Comparison of ENCODE assay signal across 24 mouse cellular contexts in the genomic region with DNA sequence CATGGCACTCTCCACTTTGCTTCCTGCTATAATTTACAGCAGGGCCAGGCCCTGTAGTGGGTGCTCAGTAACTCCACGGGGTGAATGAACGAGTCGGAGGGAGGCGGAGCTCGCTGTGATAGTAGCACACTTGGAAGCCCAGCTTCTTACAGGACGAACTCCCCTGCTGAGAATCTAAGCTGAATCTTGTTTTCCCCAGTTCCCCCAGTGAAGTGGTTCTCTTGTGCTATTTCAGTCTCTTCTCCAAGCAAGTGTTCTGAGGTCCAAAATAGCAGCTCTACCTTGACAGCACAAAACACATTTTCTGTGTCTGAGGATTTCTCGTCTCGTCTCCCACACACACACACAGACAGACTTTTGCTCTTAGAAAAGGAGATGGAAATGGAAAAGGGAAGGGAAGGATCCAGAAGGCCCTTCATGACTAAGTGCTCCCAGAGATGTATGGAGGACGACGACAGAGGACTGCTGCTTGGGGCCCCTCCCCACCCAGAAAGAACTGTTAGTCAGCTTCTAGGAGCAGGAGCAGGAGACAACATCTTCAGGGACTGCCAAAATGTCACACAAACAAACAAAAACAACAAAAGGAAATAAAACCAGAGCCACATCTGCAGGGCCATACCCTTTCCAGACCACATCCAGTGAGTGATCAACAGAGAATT. TPM values are rescaled to one million over a fixed set of nuclear protein-coding genes. Genes with fewer than 3 reads are reported as not detected.
DNase-seq lines count a peak whose midpoint lies in the region; ATAC-seq and TF ChIP-seq lines count a peak whose summit lies in the region.
"Had no signal": no experiment of that assay in that cellular context is flagged by ENCODE, and none has a peak within 500 bp of the region (broad histone marks: within the 10 kb centered on the region; RNA-seq: fewer than 3 reads in every experiment).

No protein-coding gene starts in this region.

- WGBS in heart, embryonic 10.5 days, result 49% methylated on average over 10 of the region's 10 CpGs
- WGBS in liver, postnatal 0 days (ENCODE audit: insufficient replicate concordance), result 83% methylated on average over 10 of the region's 10 CpGs

- no peak for TF ChIP-seq EP300 in liver, postnatal 0 days (IDR thresholded peaks at IDR 0.05; ENCODE audit: low read depth)

- peaks cover 35% of the 10 kb centered on the region for H3K36me3 ChIP-seq in heart, embryonic 10.5 days
- H3K36me3 ChIP-seq in liver, postnatal 0 days (replicated peaks; ENCODE audit: insufficient read depth, low read length), result peaks cover 20% of the 10 kb centered on the region

- peak overlapping the region; percentile 42; the same call in 1 of the 2 replicates for H3K27ac ChIP-seq in heart, embryonic 10.5 days
- peak overlapping the region; percentile 86 for H3K27ac ChIP-seq in cortical plate, adult 2 months (ENCODE audit: insufficient read depth, low read length)
- no peak overlapping the region for H3K27ac ChIP-seq in liver, postnatal 0 days (ENCODE audit: low read depth)
- H3K27ac ChIP-seq: embryonic facial prominence, embryonic 13.5 days; hindbrain, embryonic 12.5 days; kidney, postnatal 0 days; limb, embryonic 15.5 days; liver, embryonic 15.5 days; midbrain, embryonic 15.5 days; neural tube, embryonic 15.5 days had no signal

- TF ChIP-seq POLR2A in cortical plate, adult 2 months (IDR thresholded peaks at IDR 0.05; ENCODE audit: extremely low read depth, insufficient read depth, low read length), result no peak

- no peak for ATAC-seq in liver, postnatal 0 days
- ATAC-seq: activated CD4-positive, CD25-positive, alpha-beta regulatory T cell, adult 4 months; forebrain, embryonic 14.5 days; midbrain, embryonic 15.5 days; Patski had no signal

- TF ChIP-seq CTCF in cortical plate, adult 2 months (IDR thresholded peaks at IDR 0.05; ENCODE audit: extremely low read depth, insufficient read depth, low read length), result no peak
- no peak for TF ChIP-seq CTCF in liver, postnatal 0 days (IDR thresholded peaks at IDR 0.05; ENCODE audit: low read depth)

- H3K4me1 ChIP-seq in heart, embryonic 10.5 days, result peaks cover 14% of the 10 kb centered on the region
- peaks cover 16% of the 10 kb centered on the region for H3K4me1 ChIP-seq in cortical plate, adult 2 months (ENCODE audit: control insufficient read depth, insufficient read depth, low read length)
- no peaks in the 10 kb centered on the region for H3K4me1 ChIP-seq in liver, postnatal 0 days (ENCODE audit: insufficient read depth)
- H3K4me1 ChIP-seq: embryonic facial prominence, embryonic 13.5 days; hindbrain, embryonic 12.5 days; limb, embryonic 15.5 days; midbrain, embryonic 15.5 days; neural tube, embryonic 15.5 days had no signal

- H3K9me3 ChIP-seq in heart, embryonic 10.5 days, result no peaks in the 10 kb centered on the region
- no peaks in the 10 kb centered on the region for H3K9me3 ChIP-seq in liver, postnatal 0 days (ENCODE audit: low read length)
- H3K9me3 ChIP-seq: embryonic facial prominence, embryonic 13.5 days; hindbrain, embryonic 12.5 days; limb, embryonic 15.5 days; liver, embryonic 15.5 days; midbrain, embryonic 15.5 days; neural tube, embryonic 15.5 days had no signal

- no peak overlapping the region for H3K9ac ChIP-seq in liver, postnatal 0 days (replicated peaks)
- H3K9ac ChIP-seq: embryonic facial prominence, embryonic 13.5 days; hindbrain, embryonic 12.5 days; limb, embryonic 15.5 days; liver, embryonic 15.5 days; midbrain, embryonic 15.5 days; neural tube, embryonic 15.5 days had no signal

- H3K4me3 ChIP-seq in heart, embryonic 10.5 days, result no peak overlapping the region
- no peak overlapping the region for H3K4me3 ChIP-seq in cortical plate, adult 2 months (ENCODE audit: insufficient read depth, low read length)
- H3K4me3 ChIP-seq in liver, postnatal 0 days (ENCODE audit: low read depth, low read length), result no peak overlapping the region
- H3K4me3 ChIP-seq: embryonic facial prominence, embryonic 13.5 days; hindbrain, embryonic 12.5 days; limb, embryonic 15.5 days; liver, embryonic 15.5 days; midbrain, embryonic 15.5 days; neural tube, embryonic 15.5 days had no signal

- no peaks in the 10 kb centered on the region for H3K27me3 ChIP-seq in heart, embryonic 10.5 days (ENCODE audit: insufficient read depth, poor library complexity, severe bottlenecking)
- no peaks in the 10 kb centered on the region for H3K27me3 ChIP-seq in liver, postnatal 0 days (ENCODE audit: insufficient read depth, low read length)
- H3K27me3 ChIP-seq: embryonic facial prominence, embryonic 13.5 days; hindbrain, embryonic 12.5 days; limb, embryonic 15.5 days; liver, embryonic 15.5 days; midbrain, embryonic 15.5 days; neural tube, embryonic 15.5 days; Patski had no signal

- H3K4me2 ChIP-seq in liver, postnatal 0 days (ENCODE audit: low read depth, low read length), result no peak overlapping the region
- H3K4me2 ChIP-seq: embryonic facial prominence, embryonic 13.5 days; hindbrain, embryonic 12.5 days; limb, embryonic 15.5 days; liver, embryonic 15.5 days; midbrain, embryonic 15.5 days; neural tube, embryonic 15.5 days had no signal

- DNase-seq in heart, embryonic 10.5 days (ENCODE audit: low spot score), result peak; percentile 71
- DNase-seq in heart, postnatal 10 days, result no peak
- DNase-seq in left cerebral cortex, adult 11 months (ENCODE audit: low spot score), result peak; percentile 56
- no peak for DNase-seq in left cerebral cortex, postnatal 4 days
- DNase-seq in left cerebral cortex, postnatal 36 days (ENCODE audit: low spot score in 2 of 2), result peak; percentile 37 to 59
- no peak for DNase-seq in Muller cell, postnatal 12 days (ENCODE audit: inconsistent ontology term)
- no peak for DNase-seq in liver, postnatal 0 days
- DNase-seq: adrenal gland, postnatal 10 days; cerebellum, adult 9-11 months; kidney, adult 18-20 months; lung, postnatal 10 days; thymus, adult 18-20 months; thymus, postnatal 4 days had no signal

- intact Hi-C loops in heart, postnatal 10 days (cut with DNase I), result no loop called here
- intact Hi-C loops in left cerebral cortex, postnatal 4 days (cut with DNase I), result no loop called here
- intact Hi-C loops in left cerebral cortex, postnatal 36 days (cut with DNase I), result loop anchor here (1.0 kb wide), 1 partner anchor 10 kb away; no protein-coding TSS in a partner anchor

RNA-seq across cellular contexts. Expression of gene Vps33a, which starts 20.9 kb away (rescaled TPM):
- 23.4 and 23.5 TPM in 2 replicates for polyA plus RNA-seq in heart, embryonic 10.5 days (2016; fragmentation: Nextera tagmentation; extraction: Ambion mirVana)
- total RNA-seq in heart, postnatal 10 days (2021), result 10 to 100 TPM; 34.6 to 34.8 TPM
- total RNA-seq in left cerebral cortex, postnatal 4 days (2021), result 10 to 100 TPM; 71.2 to 83.2 TPM
- 56.5 and 60.2 TPM in 2 replicates for polyA plus RNA-seq in cortical plate, adult 2 months (2012; rRNA removed)
- 100 to 1,000 TPM in 1 of 2 experiments, 10 to 100 TPM in 1; 93.9 to 101 TPM for total RNA-seq in left cerebral cortex, postnatal 36 days (2021)
- polyA plus RNA-seq in liver, postnatal 0 days (2015; fragmentation: Nextera tagmentation; extraction: Ambion mirVana), result 11.6 and 11.8 TPM in 2 replicates

Comparison
In these comparisons a context has a peak if more than half of its experiments do, and no peak if none do; other contexts are left out.
1. DNase-seq: peak in heart, embryonic 10.5 days (single experiment), left cerebral cortex, adult 11 months (single experiment) and left cerebral cortex, postnatal 36 days (2 of 2); none in heart, postnatal 10 days (0 of 2), left cerebral cortex, postnatal 4 days (single experiment), Muller cell, postnatal 12 days (single experiment) and liver, postnatal 0 days (single experiment).